Mouse (Mus musculus) liver, adult 2 months (tissue): ENCODE measurements around the gene Robo4. TPM values are rescaled to one million over a fixed set of nuclear protein-coding genes. Genes with fewer than 3 reads are reported as not detected.

ENCODE experiments used
- DNase-seq: peaks from one replicate; pipeline ENCODE4 v3.0.0-alpha.2; 2011; ENCODE audit warnings: low read depth, low spot score; ENCODE audit errors: extremely low read depth
- H3K27ac ChIP-seq: fragments of 200-500 bp; replicated peaks from 2 replicates; pipeline ENCODE4 v1.5.1; 2012; ENCODE audit warnings: low read depth, mild to moderate bottlenecking, control low read depth, inconsistent platforms, low read length; ENCODE audit not compliant: insufficient read depth
- H3K27me3 ChIP-seq: fragments of 200-500 bp; 2 replicates; pipeline ENCODE4 v1.6.1; 2012; ENCODE audit warnings: mild to moderate bottlenecking, moderate library complexity, low read length, inconsistent platforms; ENCODE audit not compliant: control insufficient read depth, insufficient read depth
- H3K36me3 ChIP-seq: fragments of 200-500 bp; 2 replicates; pipeline ENCODE4 v1.6.1; 2012; ENCODE audit warnings: low read length, inconsistent platforms; ENCODE audit not compliant: control insufficient read depth, insufficient read depth
- H3K4me1 ChIP-seq: fragments of 200-500 bp; 2 replicates; pipeline ENCODE4 v1.6.1; 2011; ENCODE audit warnings: low read length; ENCODE audit not compliant: control insufficient read depth, insufficient read depth
- H3K4me3 ChIP-seq: fragments of 200-500 bp; 2 replicates; pipeline ENCODE4 v1.5.1; 2011; ENCODE audit warnings: low read depth, mild to moderate bottlenecking, control low read depth, low read length, moderate library complexity; ENCODE audit not compliant: insufficient read depth
- H3K79me2 ChIP-seq: fragments of 200-500 bp; 2 replicates; pipeline ENCODE4 v1.6.1; 2012; ENCODE audit warnings: inconsistent platforms, mild to moderate bottlenecking, low read length, moderate library complexity; ENCODE audit not compliant: control insufficient read depth, insufficient read depth
- H3K9ac ChIP-seq: fragments of 200-500 bp; 2 replicates; pipeline ENCODE4 v1.6.1; 2012; ENCODE audit warnings: low read depth, mild to moderate bottlenecking, control low read depth, inconsistent platforms, low read length
- CTCF ChIP-seq: fragments of 200-500 bp; IDR thresholded peaks from 2 replicates; pipeline ENCODE4 v1.5.1; 2011; ENCODE audit warnings: low read depth, low read length, control low read depth
- POLR2A ChIP-seq: fragments of 200-500 bp; IDR thresholded peaks from 2 replicates; pipeline ENCODE4 v1.6.1; 2011; ENCODE audit warnings: low read length, control low read depth; ENCODE audit not compliant: insufficient read depth; ENCODE audit errors: extremely low read depth
- WGBS: fragments of 180-500 bp; shearing (Covaris S2); methylation state at CpG from one replicate; pipeline ENCODE4 v1.1.7; 2018; 5-methylcytosine and 5-hydroxymethylcytosine counted together
- polyA plus RNA-seq: library from polyadenylated mRNA; depleted of rRNA; stranded (reverse); fragments of >200 nt; gene quantifications from 2 replicates; pipeline ENCODE4 v1.2.3, GENCODE M21; 2012; rRNA removed
- total RNA-seq: library from RNA; depleted of rRNA; stranded (reverse); fragments of >200 nt; gene quantifications from 2 replicates; pipeline ENCODE4 v1.2.3, GENCODE M21; 2014; rRNA removed

Robo4 gene
- total and polyA plus RNA-seq, 2 experiments = 3.6 to 7.4 TPM

DNA sequence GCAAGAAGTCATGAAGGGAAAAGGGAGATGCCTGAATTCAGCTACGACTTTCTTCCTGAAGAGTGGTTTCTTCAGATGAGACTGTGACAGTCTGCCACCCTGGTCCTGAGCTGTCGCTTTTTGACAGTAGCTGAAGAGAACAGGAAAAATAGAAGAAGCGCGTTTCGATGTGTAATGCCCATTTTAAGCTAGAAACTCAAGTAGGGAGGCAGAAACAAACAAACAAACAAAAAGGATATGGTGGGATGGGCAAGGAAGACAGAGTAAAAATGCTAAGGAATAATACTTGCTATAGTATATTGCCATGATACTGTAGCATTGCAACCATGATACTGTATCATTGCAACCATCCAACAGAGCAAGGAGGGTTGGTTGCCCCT, 59.3 kb downstream of the Robo4 start:
- Histone ChIP-seq H3K4me1 (peaks cover 5% of the 10 kb centered on the region), H3K4me3 (no peak overlapping the region), H3K9ac (no peak overlapping the region), H3K27me3 (peaks cover 23% of the 10 kb centered on the region), H3K36me3 (no peaks in the 10 kb centered on the region), H3K27ac (no peak overlapping the region), H3K79me2 (no peaks in the 10 kb centered on the region)
- 13% methylated on average over 5 of the region's 5 CpGs for WGBS
- DNase-seq = no peak
- TF ChIP-seq CTCF (no peak), POLR2A (no peak)

DNA sequence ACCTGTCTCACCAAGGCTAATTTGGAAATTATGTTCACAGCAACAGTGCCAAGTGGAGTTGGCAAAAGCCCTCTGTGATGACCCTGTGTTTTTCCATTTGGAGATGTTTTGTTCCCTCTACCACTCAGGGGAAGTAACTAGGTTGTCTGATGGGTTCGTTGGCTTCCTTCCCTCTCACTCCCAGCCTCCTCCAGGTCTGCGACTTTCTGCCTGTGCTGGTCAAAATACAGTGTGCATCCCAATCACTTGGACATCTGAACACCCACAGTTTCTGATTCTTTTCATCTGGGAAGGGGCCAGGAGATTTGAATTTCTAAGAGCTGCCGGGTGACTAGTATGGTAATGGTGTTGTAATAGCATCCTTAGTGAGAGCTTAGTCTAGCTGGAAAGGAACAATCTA, 59.9 kb downstream of the Robo4 start:
- Histone ChIP-seq H3K9ac (no peak overlapping the region), H3K79me2 (no peaks in the 10 kb centered on the region), H3K27me3 (peaks cover 20% of the 10 kb centered on the region), H3K4me1 (peaks cover 4% of the 10 kb centered on the region), H3K36me3 (no peaks in the 10 kb centered on the region), H3K27ac (no peak overlapping the region), H3K4me3 (no peak overlapping the region)
- TF ChIP-seq POLR2A (no peak), CTCF (no peak)
- DNase-seq = no peak
- WGBS = 21% methylated on average over 3 of the region's 3 CpGs

DNA sequence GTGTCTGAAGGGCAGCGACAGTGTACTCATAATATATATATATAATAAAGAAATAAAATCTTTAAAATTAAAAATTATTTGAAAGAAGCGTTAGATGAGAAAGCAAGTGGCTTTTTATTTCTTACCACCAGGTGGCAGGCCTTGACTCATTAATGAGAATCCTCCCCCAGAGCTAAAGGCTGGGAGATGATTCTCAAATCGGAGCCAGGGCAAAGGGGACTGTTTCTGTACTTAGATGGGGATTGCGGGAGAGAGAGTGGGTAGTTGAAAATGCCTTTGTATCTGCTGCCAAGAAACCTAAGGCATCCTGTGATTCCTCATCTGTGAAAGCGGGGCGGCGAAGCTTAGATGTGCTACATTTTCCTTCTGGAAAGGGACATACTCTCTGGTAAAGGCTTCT, 61.1 kb downstream of the Robo4 start:
- peaks cover 18% of the 10 kb centered on the region for H3K27me3 ChIP-seq
- no peak for TF ChIP-seq CTCF
- TF ChIP-seq POLR2A = no peak
- peak; percentile 41 for DNase-seq
- no peak overlapping the region for H3K27ac ChIP-seq
- H3K4me3 ChIP-seq = no peak overlapping the region
- H3K4me1 ChIP-seq = peaks cover 4% of the 10 kb centered on the region
- no peaks in the 10 kb centered on the region for H3K36me3 ChIP-seq
- 21% methylated on average over 7 of the region's 7 CpGs for WGBS
- no peaks in the 10 kb centered on the region for H3K79me2 ChIP-seq
- no peak overlapping the region for H3K9ac ChIP-seq

Other genes with a start within 250 kb of the Robo4 start
- 1.4 and 2.1 TPM in 2 replicates for gene Tmem218, start 193.7 kb upstream of the Robo4 start, total RNA-seq
- gene Tmem218, start 193.7 kb upstream of the Robo4 start, polyA plus RNA-seq = 1.1 and 1.9 TPM in 2 replicates
- 1.8 TPM in 2 replicates for gene Slc37a2, start 146.2 kb upstream of the Robo4 start, total RNA-seq
- gene Slc37a2, start 146.2 kb upstream of the Robo4 start, polyA plus RNA-seq = 1.7 TPM in 2 replicates
- gene Ccdc15, start 53.5 kb upstream of the Robo4 start, total RNA-seq = 1.9 and 2.1 TPM in 2 replicates
- 0.35 and 0.59 TPM in 2 replicates for gene Ccdc15, start 53.5 kb upstream of the Robo4 start, polyA plus RNA-seq
- not detected in 2 replicates for gene Hepacam, start 34.5 kb upstream of the Robo4 start, total RNA-seq
- gene Hepacam, start 34.5 kb upstream of the Robo4 start, polyA plus RNA-seq = 0.02 TPM in 1 of 2 replicates, not detected in the other
- gene Robo3, start 31.3 kb downstream of the Robo4 start, total RNA-seq = 0.07 TPM in 1 of 2 replicates, not detected in the other
- 0.41 and 0.67 TPM in 2 replicates for gene Robo3, start 31.3 kb downstream of the Robo4 start, polyA plus RNA-seq
- 10.3 and 11.7 TPM in 2 replicates for gene Msantd2, start 87.4 kb downstream of the Robo4 start, total RNA-seq
- gene Msantd2, start 87.4 kb downstream of the Robo4 start, polyA plus RNA-seq = 8.3 and 16.2 TPM in 2 replicates
- 7.7 and 13.5 TPM in 2 replicates for gene Esam, start 126.2 kb downstream of the Robo4 start, total RNA-seq
- 6.3 and 8.8 TPM in 2 replicates for gene Esam, start 126.2 kb downstream of the Robo4 start, polyA plus RNA-seq
- gene Vsig2, start 137.4 kb downstream of the Robo4 start, total RNA-seq = 1.5 and 1.6 TPM in 2 replicates
- 0.78 and 1.5 TPM in 2 replicates for gene Vsig2, start 137.4 kb downstream of the Robo4 start, polyA plus RNA-seq
- 0.09 TPM in 1 of 2 replicates, not detected in the other for gene Nrgn, start 151.0 kb downstream of the Robo4 start, total RNA-seq
- gene Nrgn, start 151.0 kb downstream of the Robo4 start, polyA plus RNA-seq = 0.25 and 0.86 TPM in 2 replicates
- 27.5 and 27.9 TPM in 2 replicates for gene Siae, start 153.8 kb downstream of the Robo4 start, total RNA-seq
- gene Siae, start 153.8 kb downstream of the Robo4 start, polyA plus RNA-seq = 17.4 and 17.7 TPM in 2 replicates
- 0.27 and 0.55 TPM in 2 replicates for gene Spa17, start 211.8 kb downstream of the Robo4 start, total RNA-seq
- 0.13 TPM in 1 of 2 replicates, not detected in the other for gene Spa17, start 211.8 kb downstream of the Robo4 start, polyA plus RNA-seq